Mouse (Mus musculus): Measurements from ENCODE around the gene Mbd3.
"Not testable (repeated sequence)": the region's sequence is repeated elsewhere in the genome, so short reads cannot be mapped to it uniquely, and the experiment has no call there.

Mbd3 gene

GRCm38 (mm10) chr10:80367954-80368353 lies 31.4 kb downstream of the Mbd3 start:
- DNase-seq, result no peak

GRCm38 (mm10) chr10:80365736-80366135 lies 33.6 kb downstream of the Mbd3 start:
- no peak for DNase-seq

GRCm38 (mm10) chr10:80363734-80364133 lies 35.6 kb downstream of the Mbd3 start:
- DNase-seq, result no peak

GRCm38 (mm10) chr10:80357994-80358639 lies 41.2 kb downstream of the Mbd3 start:
- DNase-seq, result no peak

- DNase-seq, result no peak
These were observed 42.0 kb downstream of the Mbd3 start for GRCm38 (mm10) chr10:80357336-80357735.

GRCm38 (mm10) chr10:80356737-80357136 lies 42.6 kb downstream of the Mbd3 start:
- no peak for DNase-seq

GRCm38 (mm10) chr10:80356001-80356682 lies 43.2 kb downstream of the Mbd3 start, which contains the start of gene Plk5:
Gene Plk5, plus strand, starts transcription at chr10:80356459.
- peak; percentile 41 for DNase-seq

- DNase-seq, result no peak
These were observed 43.9 kb downstream of the Mbd3 start for GRCm38 (mm10) chr10:80355431-80355830.

- no peak for DNase-seq
These were observed 46.6 kb downstream of the Mbd3 start for GRCm38 (mm10) chr10:80352727-80353126.

GRCm38 (mm10) chr10:80351896-80352295 lies 47.5 kb downstream of the Mbd3 start:
- DNase-seq, result no peak

- DNase-seq, result peak; percentile 95
These were observed 49.1 kb downstream of the Mbd3 start for GRCm38 (mm10) chr10:80350292-80350691.

GRCm38 (mm10) chr10:80348981-80349380 lies 50.4 kb downstream of the Mbd3 start:
- peak; percentile 30 for DNase-seq

- peak; percentile 84 for DNase-seq
These were observed 51.0 kb downstream of the Mbd3 start, which contains the start of gene Adamtsl5 for GRCm38 (mm10) chr10:80348244-80348781. Gene Adamtsl5, minus strand, starts transcription at chr10:80348412.

- no peak for DNase-seq
These were observed 51.8 kb downstream of the Mbd3 start for GRCm38 (mm10) chr10:80347514-80347967.

GRCm38 (mm10) chr10:80345929-80346328 lies 53.4 kb downstream of the Mbd3 start:
- DNase-seq, result not testable (repeated sequence)

GRCm38 (mm10) chr10:80345122-80345521 lies 54.2 kb downstream of the Mbd3 start:
- peak; percentile 58 for DNase-seq

- DNase-seq, result no peak
These were observed 55.2 kb downstream of the Mbd3 start for GRCm38 (mm10) chr10:80344131-80344661.

GRCm38 (mm10) chr10:80343425-80343895 lies 55.9 kb downstream of the Mbd3 start:
- DNase-seq, result no peak

GRCm38 (mm10) chr10:80342749-80343424 lies 56.5 kb downstream of the Mbd3 start:
- DNase-seq, result peak; percentile 53

Data from thymus, postnatal 4 days (tissue).